Mouse (Mus musculus) lung, adult 2 months (tissue): Measurements from ENCODE around the gene Usp35.

Experiments used
- CTCF ChIP-seq: fragments of 200-500 bp; IDR thresholded peaks from 2 replicates; pipeline ENCODE4 v1.5.1; 2011; ENCODE audit warnings: mild to moderate bottlenecking, low read length, control low read depth; ENCODE audit not compliant: insufficient read depth
- POLR2A ChIP-seq: fragments of 200-500 bp; IDR thresholded peaks from 2 replicates; pipeline ENCODE4 v1.6.1; 2011; ENCODE audit warnings: low read depth, mild to moderate bottlenecking, control low read depth, low read length, borderline replicate concordance; ENCODE audit errors: extremely low read depth

- no peak for TF ChIP-seq CTCF
- no peak for TF ChIP-seq POLR2A
Measured at GRCm38 (mm10) chr7:97298943-97299342, 32.9 kb downstream of the Usp35 start.
